Mouse (Mus musculus) macrophage (primary cell): ENCODE results near the gene Syt15. TPM values are rescaled to one million over a fixed set of nuclear protein-coding genes. Genes with fewer than 3 reads are reported as not detected.

Experiments
- H3K27ac ChIP-seq: fragments of 350-480 bp; formaldehyde crosslinking; 2 replicates; pipeline ENCODE4 v1.9.0; 2021
- H3K36me3 ChIP-seq: fragments of 350-480 bp; formaldehyde crosslinking; 2 replicates; pipeline ENCODE4 v1.9.0; 2021; ENCODE audit errors: inconsistent target
- H3K4me3 ChIP-seq: fragments of 350-480 bp; formaldehyde crosslinking; 2 replicates; pipeline ENCODE4 v1.9.0; 2021; ENCODE audit errors: inconsistent target
- H3K79me2 ChIP-seq: fragments of 350-480 bp; formaldehyde crosslinking; 2 replicates; pipeline ENCODE4 v1.9.0; 2021; ENCODE audit errors: inconsistent target
- WGBS: methylation state at CpG from one replicate; pipeline ENCODE4 v1.1.7; 2026; ENCODE audit warnings: inconsistent platforms; ENCODE audit not compliant: missing documents; 5-methylcytosine and 5-hydroxymethylcytosine counted together
- polyA plus RNA-seq: library from polyadenylated mRNA; stranded (reverse); fragments of 250-400 nt; gene quantifications from 3 replicates; pipeline ENCODE4 v1.2.4, GENCODE M21; 2018; ENCODE audit warnings: inconsistent platforms

Syt15 gene
- polyA plus RNA-seq, 1 experiment from 2014 or later, result not detected

DNA sequence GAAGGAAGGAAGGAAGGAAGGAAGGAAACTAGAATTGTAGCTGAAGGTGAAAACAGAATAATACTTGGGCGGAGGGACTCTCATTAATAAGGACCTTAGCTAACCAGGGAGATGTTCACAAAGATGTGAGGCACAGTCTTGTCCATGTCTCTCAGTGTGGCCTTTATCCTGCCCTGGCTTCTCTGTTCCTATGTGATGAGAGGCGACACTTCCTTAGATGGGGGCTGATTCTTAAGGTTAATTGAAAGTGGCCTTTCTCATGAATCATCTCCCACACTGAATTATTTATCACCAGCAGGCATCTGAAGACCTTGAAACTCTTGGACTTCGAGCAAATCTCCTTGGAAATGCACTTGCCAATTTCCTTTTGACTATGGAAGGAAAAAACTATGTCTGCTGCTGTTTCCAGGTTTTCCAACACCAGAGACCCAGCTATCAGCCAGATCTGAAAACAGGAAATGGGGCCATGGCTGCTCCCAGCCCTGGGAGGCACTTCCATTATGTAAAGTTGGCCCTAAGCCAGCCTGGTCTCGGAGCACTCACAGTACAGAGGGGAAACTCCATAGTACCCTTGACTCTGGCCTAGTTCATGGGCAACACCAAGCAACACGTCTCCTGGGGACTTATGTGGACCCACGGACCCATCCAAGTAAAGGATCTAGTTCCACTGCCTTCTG lies 3.8 kb upstream of the Syt15 start:
- 85% methylated on average over 6 of the region's 6 CpGs for WGBS

DNA sequence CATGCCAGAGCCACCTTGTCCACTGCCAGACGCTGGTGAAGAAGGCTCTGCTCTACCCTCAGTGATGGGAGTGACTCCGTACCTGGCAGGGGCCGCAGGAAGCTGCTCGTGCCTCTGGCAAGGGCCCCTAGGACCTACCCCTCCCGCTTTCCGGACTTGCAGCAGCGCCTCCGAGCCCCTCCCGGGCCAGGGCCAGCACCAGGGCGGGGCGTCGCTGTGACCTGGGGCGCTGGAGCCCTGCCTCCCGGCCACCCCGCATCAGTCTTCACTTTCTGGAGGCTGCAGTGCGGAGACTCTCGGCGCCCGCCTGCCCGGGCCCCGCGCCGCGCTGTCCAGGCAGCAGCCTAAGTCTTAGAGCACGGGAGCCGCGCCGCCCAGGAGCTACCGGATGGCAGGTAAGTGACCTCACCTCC lies 397 bp downstream of the Syt15 start:
- WGBS, result 5% methylated on average over 24 of the region's 29 CpGs
- no peaks in the 10 kb centered on the region for H3K79me2 ChIP-seq
- H3K4me3 ChIP-seq, result no peak overlapping the region
- no peak overlapping the region for H3K27ac ChIP-seq
- no peaks in the 10 kb centered on the region for H3K36me3 ChIP-seq

More for the DNA sequence above, 3.8 kb upstream of the Syt15 start:
- no peaks in the 10 kb centered on the region for H3K36me3 ChIP-seq
- no peak overlapping the region for H3K4me3 ChIP-seq
- H3K27ac ChIP-seq, result no peak overlapping the region
- H3K79me2 ChIP-seq, result no peaks in the 10 kb centered on the region

DNA sequence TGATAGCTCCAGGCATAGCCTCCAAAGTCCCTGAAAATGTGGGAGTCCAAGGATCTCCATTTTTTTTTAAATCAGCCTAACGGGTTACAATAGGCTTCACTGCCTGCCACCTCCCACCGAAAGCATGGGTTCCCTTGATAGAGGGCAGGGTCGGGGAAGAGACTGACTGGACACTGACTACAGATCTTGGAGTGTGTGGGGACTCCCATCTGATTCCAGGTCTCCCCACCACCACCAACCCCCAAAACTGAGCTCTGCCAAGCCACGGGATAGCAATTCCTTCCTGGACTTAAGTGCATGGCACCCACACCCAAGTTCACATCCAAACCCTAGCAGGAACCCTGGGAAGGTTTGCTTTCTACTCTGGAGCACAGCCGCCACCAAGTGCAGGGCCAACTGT lies 1.0 kb downstream of the Syt15 start:
- Histone ChIP-seq H3K27ac (no peak overlapping the region), H3K4me3 (no peak overlapping the region), H3K36me3 (no peaks in the 10 kb centered on the region), H3K79me2 (no peaks in the 10 kb centered on the region)
- WGBS, result 85% methylated on average over 5 of the region's 5 CpGs

DNA sequence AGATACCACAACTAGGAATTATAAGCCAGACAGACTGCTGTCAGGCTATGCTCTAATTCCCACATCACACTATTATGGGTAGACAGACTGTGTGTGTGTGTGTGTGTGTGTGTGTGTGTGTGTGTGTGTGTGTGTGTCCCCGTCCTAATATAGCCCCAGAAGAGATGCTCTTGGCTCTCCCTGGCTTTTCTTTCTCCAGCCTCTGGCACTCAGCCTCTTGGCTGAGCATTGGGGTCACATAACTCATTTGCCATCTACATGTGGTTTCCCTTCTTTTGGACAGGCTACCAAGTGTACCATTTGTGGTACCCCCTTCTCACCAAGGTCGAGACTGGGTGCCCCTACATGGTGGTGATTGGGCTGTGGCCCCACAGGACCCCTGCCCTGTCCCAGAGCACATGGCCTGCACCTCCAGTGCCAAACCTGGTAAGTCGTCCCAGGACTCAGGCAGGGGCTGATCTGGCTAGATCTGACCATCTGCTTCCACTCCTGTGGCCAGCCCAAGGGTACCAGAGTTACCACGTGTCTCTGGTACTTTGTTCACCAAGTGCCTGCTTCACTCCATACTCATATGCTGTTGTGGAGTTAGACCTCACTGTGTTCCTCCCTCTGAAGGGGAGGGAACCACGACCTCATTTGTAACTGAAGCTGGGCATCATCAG lies 2.2 kb downstream of the Syt15 start:
- WGBS, result 58% methylated on average over 4 of the region's 5 CpGs
- no peaks in the 10 kb centered on the region for H3K36me3 ChIP-seq
- no peak overlapping the region for H3K4me3 ChIP-seq
- no peak overlapping the region for H3K27ac ChIP-seq
- no peaks in the 10 kb centered on the region for H3K79me2 ChIP-seq

DNA sequence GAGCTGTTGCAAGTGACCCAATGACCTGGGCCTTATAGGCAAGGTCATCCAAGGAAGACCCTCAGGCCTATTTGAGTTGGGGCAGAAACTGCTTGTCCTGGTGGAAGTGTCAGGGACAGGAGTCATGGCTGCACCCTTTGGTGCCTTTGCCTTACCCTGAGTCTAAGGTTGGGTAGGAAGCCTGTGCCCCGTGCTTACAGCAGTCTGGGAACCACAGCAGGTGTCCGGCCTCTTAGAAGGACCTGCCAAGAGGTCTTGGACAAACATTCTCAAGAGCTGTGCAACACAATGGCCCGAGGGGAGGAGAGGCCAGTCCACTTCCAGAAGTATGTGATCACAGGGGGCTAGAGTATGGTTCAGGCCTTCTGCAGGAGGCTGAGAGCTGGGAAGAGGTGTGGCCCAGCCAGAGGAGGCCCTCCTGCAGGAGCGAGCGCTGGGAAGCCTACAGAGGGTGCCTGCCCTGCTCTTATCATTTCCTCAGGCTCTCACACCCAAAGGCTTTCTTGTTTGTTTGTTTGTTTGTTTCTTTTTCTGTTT lies 4.0 kb downstream of the Syt15 start:
- Histone ChIP-seq H3K27ac (no peak overlapping the region), H3K36me3 (no peaks in the 10 kb centered on the region), H3K4me3 (no peak overlapping the region), H3K79me2 (no peaks in the 10 kb centered on the region)
- 92% methylated on average over 5 of the region's 5 CpGs for WGBS

DNA sequence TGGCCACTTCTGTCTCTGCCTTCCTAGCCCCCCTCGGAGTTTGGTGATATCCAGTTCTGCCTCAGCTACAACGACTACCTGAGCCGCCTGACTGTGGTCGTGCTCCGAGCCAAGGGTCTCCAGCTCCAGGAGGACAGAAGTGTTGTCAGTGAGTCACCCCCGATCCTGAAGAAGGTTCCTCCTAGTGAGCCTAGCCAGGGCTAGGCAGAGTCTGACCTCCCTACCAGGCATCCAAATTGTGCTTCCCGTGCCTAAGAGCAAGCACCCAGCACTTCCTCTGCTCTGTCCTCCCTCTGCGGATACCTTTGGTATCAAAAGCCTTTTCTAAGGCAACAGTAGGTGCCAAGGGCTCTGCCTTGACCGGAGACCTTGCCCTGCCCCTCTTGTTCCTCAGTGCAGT lies 6.6 kb downstream of the Syt15 start:
- H3K4me3 ChIP-seq, result no peak overlapping the region
- H3K79me2 ChIP-seq, result no peaks in the 10 kb centered on the region
- H3K36me3 ChIP-seq, result no peaks in the 10 kb centered on the region
- H3K27ac ChIP-seq, result no peak overlapping the region
- WGBS, result 80% methylated on average over 9 of the region's 9 CpGs

DNA sequence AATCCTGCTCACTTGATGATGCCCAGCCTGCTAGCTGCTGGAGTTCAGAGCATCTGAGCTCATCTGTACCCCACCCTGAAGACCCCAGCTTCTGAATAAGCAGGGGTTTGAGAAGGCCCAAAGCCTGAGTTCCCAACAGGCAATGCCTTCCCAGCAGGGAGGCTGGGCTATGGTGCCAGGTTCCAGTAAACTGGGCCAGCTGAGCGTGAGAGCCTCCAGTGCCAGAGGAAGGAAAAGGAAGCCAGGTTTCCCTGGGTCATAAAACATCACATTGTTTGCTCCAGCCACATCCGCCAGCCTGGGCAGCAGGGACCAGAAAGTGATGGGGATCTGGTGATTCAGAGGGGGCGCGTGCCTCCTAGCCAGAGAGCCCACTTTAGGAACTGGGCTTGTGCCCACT lies 7.2 kb downstream of the Syt15 start:
- H3K27ac ChIP-seq, result no peak overlapping the region
- no peak overlapping the region for H3K4me3 ChIP-seq
- no peaks in the 10 kb centered on the region for H3K36me3 ChIP-seq
- H3K79me2 ChIP-seq, result no peaks in the 10 kb centered on the region
- 77% methylated on average over 4 of the region's 4 CpGs for WGBS

DNA sequence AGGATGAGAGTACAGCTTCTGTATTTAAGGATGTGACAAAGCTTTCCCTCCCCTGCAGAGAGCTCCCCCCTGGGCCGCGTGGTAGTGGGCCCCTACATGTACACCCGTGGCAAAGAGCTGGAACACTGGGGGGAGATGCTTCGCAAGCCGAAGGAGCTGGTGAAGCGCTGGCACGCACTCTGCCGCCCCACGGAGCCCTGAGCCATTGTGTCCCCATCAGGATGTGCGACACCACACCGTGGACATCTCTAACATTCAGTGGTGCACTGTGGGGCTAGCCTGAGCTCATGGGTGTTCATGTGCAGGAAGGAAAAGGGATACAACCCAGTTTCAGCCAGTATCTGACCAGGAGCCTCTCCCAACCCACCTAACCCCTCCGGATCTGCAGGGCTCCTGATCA lies 8.6 kb downstream of the Syt15 start:
- Histone ChIP-seq H3K4me3 (no peak overlapping the region), H3K36me3 (no peaks in the 10 kb centered on the region), H3K27ac (no peak overlapping the region), H3K79me2 (no peaks in the 10 kb centered on the region)
- 64% methylated on average over 12 of the region's 12 CpGs for WGBS

DNA sequence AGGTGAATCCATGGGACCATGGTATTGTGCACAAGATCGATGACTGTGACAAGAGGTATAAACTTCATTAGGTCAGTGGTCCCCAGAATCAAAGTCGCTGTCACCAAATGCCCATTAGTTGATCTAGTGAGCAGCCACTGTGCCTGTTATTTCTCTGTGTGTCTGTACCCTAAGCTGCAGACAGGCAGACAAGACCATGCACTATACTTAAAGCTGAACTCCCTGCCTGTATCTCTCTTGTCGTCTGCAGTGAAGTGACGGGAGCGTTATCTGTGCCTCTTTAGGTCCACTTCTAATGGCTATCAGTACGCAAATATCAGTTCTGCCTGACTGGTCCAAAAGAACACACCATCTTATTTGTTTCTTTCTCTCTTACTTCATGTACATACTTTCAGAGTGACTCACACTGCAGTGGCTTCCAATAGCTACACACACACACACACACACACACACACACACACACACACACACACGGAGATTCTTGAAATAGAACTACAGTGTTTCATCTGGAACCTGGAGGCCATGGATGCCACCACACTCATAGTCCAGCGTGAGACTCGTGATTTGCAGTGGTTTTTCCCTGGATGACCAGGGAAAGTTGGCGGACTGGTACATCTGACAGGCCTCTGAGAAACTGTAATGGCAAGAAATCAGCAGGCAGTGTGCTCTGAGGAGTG lies 9.6 kb downstream of the Syt15 start:
- no peaks in the 10 kb centered on the region for H3K79me2 ChIP-seq
- 98% methylated on average over 9 of the region's 10 CpGs for WGBS
- no peak overlapping the region for H3K4me3 ChIP-seq
- no peaks in the 10 kb centered on the region for H3K36me3 ChIP-seq
- no peak overlapping the region for H3K27ac ChIP-seq

DNA sequence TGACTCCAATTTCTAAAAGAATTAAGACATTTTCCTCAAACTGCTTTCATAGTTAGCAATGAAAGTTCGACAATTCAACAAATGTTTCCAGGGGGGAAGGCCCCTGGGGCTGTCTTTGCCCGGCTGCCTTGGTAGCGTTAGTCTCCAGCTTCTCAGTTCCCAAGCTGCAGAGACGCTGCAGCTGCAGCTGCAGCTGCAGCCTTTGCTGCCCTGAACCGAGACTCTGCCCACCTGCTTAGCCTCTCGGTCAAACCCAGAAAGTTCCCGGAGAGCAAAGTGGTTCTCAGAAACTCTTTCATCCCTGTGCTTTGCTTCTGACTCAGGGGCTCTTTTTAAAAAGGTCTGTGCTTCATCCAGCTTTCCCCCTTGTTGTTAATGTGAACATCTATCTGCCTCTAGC lies 12.9 kb downstream of the Syt15 start:
- no peaks in the 10 kb centered on the region for H3K36me3 ChIP-seq

DNA sequence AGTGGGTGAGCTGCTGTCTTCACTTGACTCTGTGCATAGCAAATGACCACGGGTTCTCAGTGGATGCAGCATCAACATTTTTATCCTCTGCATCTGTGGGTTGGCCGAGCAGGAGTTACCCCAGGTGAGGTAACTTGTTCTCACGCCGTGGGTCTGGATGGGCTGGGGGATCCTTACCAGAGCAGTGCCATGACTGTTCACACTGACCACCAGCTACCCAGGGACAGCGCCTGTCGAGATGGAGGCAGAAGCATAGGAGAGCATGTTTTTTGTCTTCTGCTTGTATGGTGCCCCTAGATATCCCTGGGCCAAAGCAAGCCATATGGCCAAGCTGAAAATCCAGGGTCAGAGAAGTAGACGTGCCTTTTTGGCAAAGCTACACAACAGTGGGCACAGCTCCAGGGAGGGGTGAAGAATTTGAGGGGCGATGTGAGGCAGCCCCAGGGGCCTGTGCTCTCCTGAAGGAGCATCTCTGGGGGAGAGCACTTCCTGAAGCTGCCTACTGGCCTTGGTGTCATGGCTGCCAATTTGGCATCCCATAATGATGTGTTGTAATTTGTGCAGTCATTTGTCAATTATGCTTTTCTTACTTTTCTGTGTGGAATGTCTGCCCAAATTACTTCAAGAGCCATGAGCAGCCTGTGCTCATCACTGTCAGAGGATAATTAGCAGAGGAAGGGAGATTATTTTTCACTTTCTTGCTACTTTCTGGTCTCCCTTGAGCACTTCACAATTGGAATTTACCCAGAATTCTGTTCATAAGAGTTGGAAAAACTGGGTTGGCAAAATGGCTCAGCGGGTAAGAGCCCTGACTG lies 13.7 kb downstream of the Syt15 start:
- Histone ChIP-seq H3K79me2 (no peaks in the 10 kb centered on the region), H3K36me3 (no peaks in the 10 kb centered on the region), H3K4me3 (no peak overlapping the region), H3K27ac (no peak overlapping the region)
- WGBS, result 95% methylated on average over 9 of the region's 9 CpGs

More for the DNA sequence above, 12.9 kb downstream of the Syt15 start:
- no peaks in the 10 kb centered on the region for H3K79me2 ChIP-seq
- WGBS, result 96% methylated on average over 7 of the region's 7 CpGs
- H3K4me3 ChIP-seq, result no peak overlapping the region
- no peak overlapping the region for H3K27ac ChIP-seq

DNA sequence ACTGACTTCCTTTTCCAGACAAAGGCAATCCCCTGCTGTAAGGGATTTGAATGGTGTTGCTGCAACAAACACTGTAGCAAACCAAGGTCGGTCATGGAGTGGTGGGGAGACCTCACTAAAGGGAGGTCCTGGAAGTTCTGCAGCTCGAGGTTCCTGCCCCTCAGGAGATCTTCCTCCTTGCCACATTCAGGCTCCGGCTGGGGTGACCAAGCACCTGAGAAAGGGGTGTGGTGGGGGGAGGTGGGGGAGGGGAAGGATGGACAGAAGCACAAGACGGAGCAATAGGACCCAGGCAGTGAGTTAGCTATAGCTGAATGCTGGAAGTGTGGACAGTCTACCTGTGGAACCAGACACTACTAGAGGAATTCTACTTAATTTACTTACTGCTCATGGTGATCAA lies 14.5 kb downstream of the Syt15 start:
- Histone ChIP-seq H3K4me3 (no peak overlapping the region), H3K27ac (no peak overlapping the region), H3K36me3 (no peaks in the 10 kb centered on the region), H3K79me2 (no peaks in the 10 kb centered on the region)
- WGBS, result 94% methylated on average over 4 of the region's 4 CpGs

DNA sequence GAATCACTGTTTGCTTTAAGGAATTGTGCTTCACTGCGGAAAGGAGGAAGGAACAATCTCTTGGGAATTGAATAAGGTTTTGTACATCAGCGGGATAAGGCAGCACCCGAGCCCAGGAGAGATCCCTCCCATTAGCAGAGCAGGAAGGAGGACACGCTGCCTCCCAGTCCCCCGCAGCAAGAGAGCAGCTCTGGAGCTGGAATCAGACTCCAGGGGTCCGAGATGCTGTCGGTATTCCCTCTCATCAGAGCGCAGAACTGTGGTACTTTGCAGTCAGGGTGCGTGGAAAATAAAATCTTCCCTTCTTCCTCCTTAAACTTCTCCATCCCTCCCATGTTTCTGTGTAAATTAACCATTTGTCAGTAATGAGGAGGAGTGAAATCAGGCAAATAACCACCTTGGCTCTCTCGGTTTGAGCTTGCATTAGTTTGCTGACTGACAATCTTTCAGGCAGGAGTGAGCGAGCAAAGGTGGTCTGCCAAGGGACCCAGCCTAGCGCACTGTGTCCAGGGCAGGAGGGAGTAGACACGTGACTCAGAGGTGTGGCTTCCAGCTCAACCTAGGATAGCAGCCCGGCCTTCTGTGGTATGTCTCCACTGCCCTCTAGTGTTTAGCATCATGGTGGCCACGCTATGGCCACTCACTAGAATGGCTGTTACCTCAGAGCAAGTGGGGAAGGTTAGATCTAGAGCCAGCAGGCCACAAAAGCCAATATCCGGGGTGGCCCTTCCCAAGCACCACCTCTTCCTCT lies 15.4 kb downstream of the Syt15 start:
- Histone ChIP-seq H3K79me2 (no peaks in the 10 kb centered on the region), H3K27ac (no peak overlapping the region), H3K4me3 (no peak overlapping the region), H3K36me3 (no peaks in the 10 kb centered on the region)
- 50% methylated on average over 16 of the region's 16 CpGs for WGBS

DNA sequence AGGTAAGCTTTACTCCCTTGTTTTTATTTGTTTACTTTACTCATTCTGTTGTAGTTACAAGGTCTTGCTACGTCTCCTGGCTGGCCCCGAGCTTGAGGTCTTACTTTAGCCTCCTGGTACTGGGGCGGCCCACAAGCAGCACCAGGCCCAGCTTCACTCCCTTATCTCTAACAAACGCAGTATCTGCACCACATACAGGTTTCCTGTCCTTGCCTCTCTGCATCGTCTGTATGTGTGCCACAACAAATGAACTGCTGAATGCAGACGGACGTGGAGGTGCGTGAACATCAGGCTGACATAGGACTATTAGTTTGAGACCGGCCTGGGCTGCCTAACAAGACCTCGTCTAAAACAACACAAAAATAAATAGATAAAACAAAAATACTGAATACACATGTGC lies 20.9 kb downstream of the Syt15 start:
- Histone ChIP-seq H3K27ac (no peak overlapping the region), H3K79me2 (no peaks in the 10 kb centered on the region), H3K36me3 (no peaks in the 10 kb centered on the region), H3K4me3 (no peak overlapping the region)
- 84% methylated on average over 10 of the region's 10 CpGs for WGBS
